11 mouse cellular contexts compared by ENCODE assay signal in the genomic region with DNA sequence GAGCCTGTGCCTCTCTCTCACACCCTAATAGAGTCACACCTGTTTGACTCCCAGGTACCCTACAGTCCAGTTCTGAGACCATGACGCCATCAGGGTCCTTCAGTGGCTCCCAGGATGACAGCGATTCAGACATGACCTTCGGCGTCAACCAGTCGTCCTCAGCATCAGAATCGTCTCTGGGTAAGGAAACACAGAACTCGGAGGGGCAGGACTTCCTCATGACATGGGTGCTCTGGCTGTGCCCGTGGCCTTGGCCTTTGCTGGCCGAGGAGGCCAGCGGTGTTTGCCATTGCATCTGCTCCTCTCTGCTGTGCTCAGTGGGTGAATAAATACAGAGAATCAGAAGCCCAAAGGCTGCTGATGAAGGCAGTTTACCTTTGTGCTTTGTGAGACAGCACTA. TPM values are rescaled to one million over a fixed set of nuclear protein-coding genes. Genes with fewer than 3 reads are reported as not detected.
DNase-seq lines count a peak whose midpoint lies in the region.
"Had no signal": no experiment of that assay in that cellular context is flagged by ENCODE, and none has a peak within 500 bp of the region (broad histone marks: within the 10 kb centered on the region; RNA-seq: fewer than 3 reads in every experiment).

No protein-coding gene starts in this region.

- peak; percentile 60 for DNase-seq in adrenal gland, adult 2 months
- no peak for DNase-seq in adrenal gland, postnatal 4 days (ENCODE audit: low spot score in 2 of 2)
- peak; percentile 70 for DNase-seq in adrenal gland, postnatal 14 days
- DNase-seq in adrenal gland, adult 18-20 months (ENCODE audit: low spot score in 2 of 2) = no peak
- DNase-seq in left cerebral cortex, postnatal 4 days = no peak
- DNase-seq: cerebellum, adult 11-12 months; cerebellum, adult 2 months; cerebellum, adult 9-10 months; cerebellum, postnatal 10 days; cerebellum, postnatal 25 days; forebrain, postnatal 0 days had no signal

- intact Hi-C loops in left cerebral cortex, postnatal 4 days (cut with DNase I) = no loop called here

RNA-seq across cellular contexts. Expression of a gene that starts 26.4 kb away (rescaled TPM):
- 10 to 100 TPM; 31.7 to 48.5 TPM for total RNA-seq in adrenal gland, adult 2 months (2021)
- polyA plus RNA-seq in adrenal gland, adult 2 months (2012; rRNA removed) = 142 and 152 TPM in 2 replicates
- 10 to 100 TPM; 55.6 to 57.4 TPM for total RNA-seq in adrenal gland, postnatal 4 days (2021)
- 50.0 and 51.1 TPM in 2 replicates for total RNA-seq in adrenal gland, postnatal 14 days (2021)
- total RNA-seq in adrenal gland, adult 18-20 months (2021) = 10 to 100 TPM; 23.2 to 35.2 TPM
- 10 to 100 TPM; 85.3 to 88.4 TPM for total RNA-seq in left cerebral cortex, postnatal 4 days (2021)

Comparison
In these comparisons a context has a peak if more than half of its experiments do, and no peak if none do; other contexts are left out.
1. DNase-seq: peak in adrenal gland, adult 2 months (single experiment) and adrenal gland, postnatal 14 days (single experiment); none in adrenal gland, postnatal 4 days (0 of 2), adrenal gland, adult 18-20 months (0 of 2) and left cerebral cortex, postnatal 4 days (single experiment).